Mouse (Mus musculus): ENCODE results near the gene Nhsl2. TPM values are rescaled to one million over a fixed set of nuclear protein-coding genes. Genes with fewer than 3 reads are reported as not detected.

Nhsl2 gene
- polyA plus RNA-seq, 1 experiment: not detected

DNA sequence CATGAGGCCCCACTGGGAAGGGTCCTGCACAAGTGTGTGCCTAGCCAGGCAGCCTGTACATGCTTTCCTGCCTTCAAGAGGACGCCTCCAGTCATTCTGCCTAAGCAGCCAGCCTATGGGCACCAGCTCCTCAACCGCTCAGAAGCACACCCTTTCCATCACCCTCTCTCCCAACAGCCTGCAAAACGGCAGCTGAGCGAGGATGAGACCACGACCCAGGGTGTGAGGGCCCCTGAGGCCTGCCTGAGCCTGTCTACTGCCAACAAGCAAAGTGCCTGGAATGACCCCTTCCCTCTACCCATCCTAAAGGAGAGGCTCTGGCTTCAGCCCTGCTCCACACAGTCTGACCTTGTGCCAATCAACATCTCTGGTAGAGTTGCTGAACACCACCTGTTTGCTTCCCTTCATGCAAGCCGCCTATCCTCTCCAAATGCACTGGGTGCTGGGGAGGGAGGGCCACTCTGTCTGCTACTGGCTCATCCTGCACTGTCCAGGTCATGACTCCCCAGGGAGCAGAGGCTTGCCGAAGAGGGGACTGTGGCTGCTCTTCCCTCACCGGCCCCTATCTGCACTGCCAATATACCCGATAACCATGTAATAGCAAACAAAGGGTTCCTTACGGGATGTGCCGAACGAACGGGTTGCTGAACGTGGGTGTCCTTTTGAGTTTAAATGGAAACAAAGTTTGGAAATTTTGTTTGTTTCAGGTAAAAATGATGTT, 224.6 kb downstream of the Nhsl2 start:
- no peak for TF ChIP-seq GATA1 (IDR thresholded peaks at IDR 0.05; ENCODE audit: low read length)

DNA sequence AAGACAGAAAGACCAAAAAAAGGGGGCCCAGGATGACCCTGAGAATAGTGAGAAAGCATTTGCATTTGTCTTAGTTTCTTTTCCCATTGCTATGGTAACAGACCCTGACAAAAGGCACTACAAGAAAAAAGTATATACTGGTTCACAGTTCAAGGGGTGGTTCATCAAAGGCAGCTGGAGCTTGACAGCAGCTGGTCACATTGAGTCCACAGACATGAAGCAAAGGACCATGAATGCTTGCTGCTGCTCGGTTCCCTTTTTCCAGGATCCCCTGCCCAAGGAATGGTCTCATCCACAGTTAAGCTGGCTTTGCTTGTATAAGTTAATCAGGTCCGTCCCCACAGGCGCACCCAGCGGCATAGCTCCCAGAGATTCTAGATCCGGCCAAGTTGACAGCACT, 225.2 kb downstream of the Nhsl2 start:
- no peak for TF ChIP-seq GATA1 (IDR thresholded peaks at IDR 0.05; ENCODE audit: low read length)

DNA sequence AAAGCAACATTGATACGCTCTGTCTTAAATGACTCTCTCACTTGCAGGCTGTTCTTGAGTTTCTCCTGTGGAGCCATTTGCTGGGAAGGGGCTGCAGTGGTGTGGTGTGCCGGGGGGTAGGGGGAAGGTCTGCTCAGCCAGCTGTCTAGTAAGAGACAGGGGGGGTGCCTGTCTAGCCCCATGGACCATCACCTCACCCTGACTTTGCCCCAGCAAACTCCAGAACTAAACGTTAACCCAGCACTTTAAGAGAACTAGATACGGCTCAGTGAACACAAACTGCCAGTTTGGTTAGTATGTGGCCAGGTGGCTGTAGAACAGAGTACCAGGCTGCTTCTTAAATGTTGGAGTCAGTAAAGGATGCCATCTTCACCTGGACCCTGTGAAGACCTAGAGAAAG, 226.0 kb downstream of the Nhsl2 start:
- TF ChIP-seq GATA1 (IDR thresholded peaks at IDR 0.05; ENCODE audit: low read length): no peak

DNA sequence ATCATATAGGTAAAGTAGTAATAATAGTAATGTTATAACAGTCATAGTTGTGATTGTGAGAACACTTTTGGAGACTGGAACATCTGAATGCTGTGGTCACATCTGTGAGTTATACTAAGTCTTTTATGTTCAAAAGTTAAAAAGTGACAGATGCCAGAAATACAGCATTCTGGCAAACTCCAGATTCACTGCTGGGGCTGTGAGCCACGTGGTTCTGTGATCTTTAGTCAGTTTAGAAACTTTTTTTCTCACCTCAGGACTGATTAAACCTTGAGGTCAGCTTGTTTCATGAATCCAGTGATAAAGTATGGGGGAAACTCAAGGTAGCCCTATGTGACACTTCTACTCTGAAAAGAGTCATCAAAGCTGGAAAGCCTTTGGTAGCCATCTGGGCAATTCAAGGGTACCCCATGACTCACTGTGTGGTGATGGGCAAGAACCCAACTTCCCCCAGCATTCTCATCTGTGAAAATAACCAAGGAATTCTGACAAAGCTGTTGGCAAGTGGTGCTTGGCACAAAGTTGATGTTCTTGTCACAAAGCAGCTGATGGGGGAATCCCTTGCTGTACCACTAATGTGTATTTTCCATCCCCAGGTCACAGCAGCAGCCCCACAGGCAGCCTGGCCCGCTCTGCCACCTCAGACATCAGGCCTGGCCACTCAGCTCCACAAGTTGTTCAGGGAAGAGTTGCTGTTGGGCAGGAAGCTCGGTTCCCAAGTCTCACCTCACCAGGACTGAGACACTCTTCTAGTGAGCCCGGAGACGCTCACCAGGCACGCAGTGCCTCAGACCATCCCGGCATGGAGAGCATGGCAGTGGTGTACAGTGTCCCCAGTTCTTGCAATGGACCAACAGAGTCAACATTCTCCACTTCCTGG, 227.9 kb downstream of the Nhsl2 start:
- TF ChIP-seq GATA1 (IDR thresholded peaks at IDR 0.05; ENCODE audit: low read length): no peak

DNA sequence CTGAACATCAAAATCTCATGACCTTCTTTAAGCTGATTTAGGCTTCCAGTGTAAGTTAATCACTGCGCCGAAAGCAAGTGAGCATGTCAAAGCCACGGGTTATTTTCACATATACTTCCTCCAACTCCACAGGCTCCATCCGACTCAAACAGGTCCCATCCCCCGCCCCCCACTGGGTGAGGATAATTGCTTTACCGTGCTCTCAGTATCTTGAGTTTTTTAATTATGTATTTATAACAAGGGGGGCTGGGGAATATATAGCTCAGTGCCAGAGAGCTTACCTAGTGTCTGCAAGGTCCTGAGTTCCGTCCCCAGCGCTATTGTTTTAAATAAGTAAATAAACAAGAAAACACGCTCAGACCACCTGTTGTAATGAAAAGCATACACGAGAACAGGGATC, 231.9 kb downstream of the Nhsl2 start:
- TF ChIP-seq GATA1 (IDR thresholded peaks at IDR 0.05; ENCODE audit: low read length): no peak

DNA sequence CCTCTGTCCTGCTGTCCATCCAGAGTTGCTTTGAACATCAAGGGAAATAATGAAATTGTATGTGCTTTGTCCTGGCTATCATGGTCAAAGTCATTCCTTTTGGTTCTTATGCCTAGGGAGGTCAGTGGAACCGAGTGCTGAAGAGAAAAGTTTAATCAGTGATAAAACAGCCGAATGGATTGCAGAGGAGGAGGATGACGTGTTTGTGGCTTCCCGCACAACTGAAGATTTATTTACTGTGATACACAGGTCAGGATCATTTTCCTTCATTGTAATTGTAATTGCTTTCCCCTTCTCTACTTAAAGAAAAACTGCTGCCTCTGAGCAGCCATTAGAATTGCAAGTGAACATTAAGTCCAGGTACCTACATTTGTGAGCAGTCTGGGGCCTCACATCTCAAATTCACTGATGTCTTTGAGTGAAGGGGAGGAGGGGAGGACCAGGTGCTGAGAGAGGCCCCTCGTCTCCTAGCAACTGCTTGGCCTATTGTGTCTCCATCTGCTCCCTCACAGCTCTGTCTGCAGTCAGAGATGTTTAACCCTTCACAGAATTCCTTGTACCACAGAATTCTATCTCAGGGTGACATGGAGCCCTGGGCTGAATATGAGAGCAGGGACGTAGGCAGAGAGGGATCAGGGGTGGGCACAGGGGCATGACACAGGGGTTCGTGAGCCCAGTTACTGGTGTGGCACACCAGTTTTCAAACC, 232.5 kb downstream of the Nhsl2 start:
- TF ChIP-seq GATA1 (IDR thresholded peaks at IDR 0.05; ENCODE audit: low read length): no peak

DNA sequence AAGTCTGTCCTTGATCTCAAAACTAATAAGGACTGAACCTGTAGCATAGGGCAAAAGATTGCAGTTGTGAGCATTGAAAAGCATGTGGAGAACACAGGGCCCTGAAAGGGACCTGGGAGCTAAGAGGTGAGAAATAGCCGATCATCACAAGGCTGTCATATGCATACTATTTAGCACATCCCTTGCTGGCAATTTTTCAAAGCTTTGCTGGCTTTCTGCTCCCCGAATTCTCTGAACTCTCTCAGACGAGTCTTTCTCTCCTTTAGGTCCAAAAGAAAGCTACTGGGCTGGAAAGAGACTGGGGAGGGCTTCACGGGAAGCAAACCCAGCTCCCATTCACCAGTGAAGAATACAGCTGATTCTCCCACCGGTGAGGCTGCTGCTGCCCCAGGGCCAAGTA, 233.2 kb downstream of the Nhsl2 start:
- no peak for TF ChIP-seq GATA1 (IDR thresholded peaks at IDR 0.05; ENCODE audit: low read length)

DNA sequence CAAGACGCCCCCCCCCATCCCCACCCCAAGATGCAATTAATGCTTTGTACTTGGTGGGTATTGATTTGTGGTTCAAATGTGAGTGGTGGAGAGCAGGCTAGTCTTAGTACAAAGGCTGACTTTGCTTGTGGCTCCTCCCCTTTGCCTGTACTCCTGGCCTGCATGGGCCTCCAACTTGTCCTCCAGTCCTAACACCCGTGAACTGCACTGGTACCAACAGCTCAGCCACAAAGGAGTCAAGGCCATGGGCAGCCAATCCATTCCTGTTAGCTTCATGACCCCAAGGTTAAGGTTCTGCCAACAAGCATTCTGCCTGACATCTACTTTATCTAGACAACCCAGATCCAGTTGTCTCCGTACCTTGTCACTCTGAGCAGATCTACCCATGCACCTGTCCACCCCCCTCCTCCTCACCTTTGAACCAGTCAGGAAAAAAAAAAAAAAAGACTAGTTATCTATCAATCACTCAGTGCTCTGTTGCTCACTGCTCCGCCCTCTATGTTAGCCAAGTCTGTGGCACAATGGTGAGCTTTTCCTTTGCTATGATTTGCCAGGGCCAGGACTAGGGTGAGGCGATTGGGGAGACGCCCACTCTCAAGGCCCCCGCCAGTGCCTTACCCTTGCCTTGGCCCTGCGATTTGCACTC, 236.7 kb downstream of the Nhsl2 start:
- TF ChIP-seq GATA1 (IDR thresholded peaks at IDR 0.05; ENCODE audit: low read length): no peak

DNA sequence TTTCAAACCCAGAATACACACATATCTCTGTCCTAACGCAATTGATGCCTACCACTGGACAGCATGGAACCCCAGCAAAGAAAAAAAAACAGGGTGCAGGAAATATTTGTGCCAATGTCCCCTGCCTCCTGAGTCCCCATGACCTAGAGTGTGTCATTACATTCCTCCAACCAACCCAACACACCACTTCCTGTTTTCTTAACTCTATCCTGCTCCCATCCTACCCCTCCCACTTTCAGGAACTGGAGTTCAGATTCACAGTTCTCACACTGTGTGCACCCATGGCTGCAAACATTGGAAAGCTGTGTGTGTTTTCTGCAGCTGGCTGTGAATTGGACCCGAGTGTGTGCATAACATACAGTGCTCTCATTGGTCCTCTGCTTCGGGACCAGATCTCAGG, 241.4 kb downstream of the Nhsl2 start:
- TF ChIP-seq GATA1 (IDR thresholded peaks at IDR 0.05; ENCODE audit: low read length): no peak

DNA sequence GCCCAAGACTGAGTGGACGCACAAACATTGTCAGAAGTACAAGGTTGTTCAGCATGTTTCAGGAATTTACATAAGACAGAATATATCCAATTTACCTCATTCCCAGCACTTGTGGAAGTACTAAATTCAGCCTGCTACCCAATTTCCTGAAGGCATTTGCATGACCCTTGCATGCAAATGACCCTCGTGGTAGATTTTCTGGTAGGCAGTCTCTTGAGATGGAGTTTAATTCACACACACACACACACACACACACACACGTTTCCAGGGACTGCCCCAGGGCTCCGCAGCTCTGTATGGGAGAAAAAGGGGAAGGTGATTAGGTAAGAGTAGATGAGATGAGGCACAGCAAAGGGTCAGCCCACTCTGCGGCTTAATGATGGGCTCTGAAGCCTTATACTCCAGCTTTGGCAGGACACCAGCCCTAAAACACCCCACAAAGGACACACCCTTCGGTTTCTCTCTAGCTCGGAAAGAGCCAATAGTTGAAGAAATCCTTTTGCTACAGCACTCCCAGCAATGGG, 245.3 kb downstream of the Nhsl2 start:
- TF ChIP-seq GATA1 (IDR thresholded peaks at IDR 0.05; ENCODE audit: low read length): no peak

DNA sequence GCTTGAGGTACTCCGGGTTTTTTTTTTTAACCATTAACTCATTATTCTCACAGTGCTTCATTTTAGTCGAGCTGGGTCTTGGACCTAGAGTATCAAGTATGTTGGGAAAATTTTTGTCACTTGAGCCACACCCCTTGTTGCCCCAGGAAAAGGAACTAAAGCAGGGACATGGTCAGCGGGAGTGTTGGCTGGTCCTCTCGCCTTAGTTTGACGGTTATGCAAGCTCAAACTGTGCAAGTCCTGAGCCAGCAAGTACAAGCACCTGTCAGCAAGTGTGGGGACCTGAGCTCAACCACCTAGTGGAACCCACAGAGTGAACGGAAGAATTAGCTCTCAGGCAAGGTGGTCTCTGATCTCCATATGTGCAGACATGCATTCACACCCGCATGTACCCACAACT, 252.7 kb downstream of the Nhsl2 start:
- TF ChIP-seq GATA1 (IDR thresholded peaks at IDR 0.05; ENCODE audit: low read length): no peak

DNA sequence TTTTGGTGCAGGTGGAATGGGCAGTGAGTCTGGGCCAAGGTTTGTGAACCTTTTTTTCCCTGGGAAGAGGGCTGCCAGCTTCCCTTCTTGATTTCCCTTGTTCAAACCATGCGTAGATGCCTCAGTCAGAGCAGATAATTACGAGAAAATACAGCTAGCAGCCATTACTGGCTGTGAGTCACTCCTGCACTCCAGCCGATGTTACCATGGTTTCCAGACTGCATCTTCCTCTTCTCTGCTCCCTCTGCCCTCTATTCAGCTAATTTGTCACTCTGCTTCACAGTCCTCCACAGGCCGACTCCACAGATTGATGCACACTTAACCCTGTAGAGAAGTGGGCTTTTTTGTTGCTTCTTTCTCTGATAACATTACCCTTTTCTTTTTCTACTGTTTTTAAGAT, 266.5 kb downstream of the Nhsl2 start:
- TF ChIP-seq GATA1 (IDR thresholded peaks at IDR 0.05; ENCODE audit: low read length): no peak

DNA sequence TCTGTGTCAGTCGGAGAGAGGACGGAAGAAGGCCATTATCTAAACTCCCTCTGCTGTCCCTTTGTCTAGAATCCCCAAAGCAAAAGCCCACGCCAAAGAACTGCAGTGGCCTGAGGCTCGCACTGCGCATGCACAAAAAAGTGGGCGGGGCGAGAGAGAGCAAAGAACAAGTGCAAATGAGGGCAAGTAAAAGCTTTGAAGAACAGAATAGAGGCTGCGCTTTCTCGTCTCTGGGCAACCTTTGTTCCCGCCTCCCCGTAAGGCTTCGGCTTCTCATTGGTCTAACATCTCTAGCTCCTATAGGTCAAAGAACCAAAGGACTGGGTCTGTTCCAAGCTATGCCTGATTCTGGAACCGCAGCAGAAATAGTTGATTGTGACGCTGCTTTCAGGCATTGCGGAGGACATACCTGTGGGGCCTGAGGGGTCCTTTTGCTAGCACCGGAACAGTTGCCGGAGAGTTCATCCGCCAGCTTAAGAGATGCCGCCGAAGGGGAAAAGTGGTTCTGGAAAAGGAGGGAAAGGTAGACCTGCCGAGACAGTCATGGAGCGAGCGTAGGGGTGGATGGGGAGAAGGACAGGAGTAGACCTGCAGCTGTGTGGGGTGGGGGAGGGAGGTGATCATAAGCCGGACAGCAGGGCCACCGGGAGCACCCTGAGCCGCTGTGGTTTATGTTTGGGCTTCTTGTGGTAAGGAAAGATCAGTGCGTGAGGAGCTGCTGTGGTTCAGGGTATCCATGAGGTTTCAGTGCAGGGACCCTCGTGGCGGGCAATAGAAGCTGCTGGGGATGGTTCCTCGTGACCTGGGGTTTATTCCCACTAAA, 270.1 kb downstream of the Nhsl2 start, which contains the start of gene Pin4:
Pin4 (plus strand) TSS at position 406 of the 823 bp plus-strand sequence.
- TF ChIP-seq GATA1 (IDR thresholded peaks at IDR 0.05; ENCODE audit: low read length): no peak

DNA sequence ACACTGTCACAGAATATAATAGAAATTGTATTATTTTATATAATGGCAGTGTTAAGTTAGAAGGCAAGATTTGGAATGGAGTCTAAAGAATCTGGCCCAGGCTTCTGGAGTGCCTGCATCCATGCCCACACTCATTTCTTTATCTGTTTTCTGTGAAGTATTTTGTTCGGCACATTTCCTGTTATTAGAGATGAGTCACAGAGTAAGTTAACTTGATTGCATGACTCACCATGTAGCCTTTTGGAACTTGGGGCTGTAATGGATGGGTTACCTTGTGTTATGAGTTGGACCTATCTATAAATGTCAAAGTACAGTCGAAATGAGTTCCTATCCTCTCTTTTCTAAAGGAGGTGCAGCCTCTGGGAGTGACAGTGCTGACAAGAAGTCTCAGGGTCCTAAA, 272.1 kb downstream of the Nhsl2 start:
- no peak for TF ChIP-seq GATA1 (IDR thresholded peaks at IDR 0.05; ENCODE audit: low read length)
